Mouse (Mus musculus): ENCODE measurements around the gene Tmem45a2.
"Not testable (repeated sequence)": the region's sequence is repeated elsewhere in the genome, so short reads cannot be mapped to it uniquely, and the experiment has no call there.

The Tmem45a2 gene

DNA sequence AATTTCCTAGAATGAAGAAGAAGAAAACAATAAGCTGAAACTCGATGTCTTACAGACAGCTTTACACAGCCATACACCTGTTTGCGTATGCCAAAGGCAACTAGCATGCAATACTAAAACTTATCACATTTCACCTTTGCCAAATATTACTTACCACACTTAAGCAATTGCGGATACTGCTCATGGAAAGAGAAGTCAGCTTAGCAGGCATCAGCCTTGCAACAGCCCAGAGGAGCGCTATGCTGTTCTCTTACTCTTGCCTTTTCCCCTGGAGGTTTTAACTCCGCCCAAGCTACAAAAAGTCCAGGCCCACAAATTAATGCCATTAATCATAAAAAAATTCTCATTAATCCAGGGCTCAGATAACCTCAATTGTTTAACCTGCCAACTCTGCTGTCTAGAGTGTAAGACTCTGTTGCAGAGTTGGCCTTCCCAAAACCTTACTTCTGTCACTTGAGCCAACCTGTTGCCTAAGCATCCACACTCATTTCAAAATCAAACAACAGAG is at the start of gene Tmem45a2:
Gene Tmem45a2, minus strand, starts transcription at position 241 of the 508 bp plus-strand sequence.
- no peak for DNase-seq (ENCODE audit: low spot score in 2 of 2)

DNA sequence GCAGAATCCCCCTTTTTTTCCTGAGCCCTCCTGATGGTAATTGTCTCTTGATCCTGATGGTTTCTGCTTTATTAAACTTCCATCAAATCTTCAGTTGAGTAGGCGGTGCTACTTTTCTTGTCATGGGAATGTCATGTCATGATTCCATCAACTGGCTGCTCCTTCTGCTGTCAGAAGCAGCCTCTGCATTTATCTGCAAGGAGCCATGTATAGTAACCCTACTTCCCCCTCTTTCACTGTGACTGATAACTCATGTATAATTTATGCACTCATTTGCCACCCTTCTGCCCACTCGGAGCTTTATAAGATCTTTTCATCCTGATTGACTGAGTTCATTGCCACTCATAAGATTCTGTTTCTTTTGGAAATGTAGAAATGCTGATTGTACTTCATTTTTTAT is 46.4 kb upstream of the Tmem45a2 start:
- no peak for DNase-seq (ENCODE audit: low spot score in 2 of 2)

DNA sequence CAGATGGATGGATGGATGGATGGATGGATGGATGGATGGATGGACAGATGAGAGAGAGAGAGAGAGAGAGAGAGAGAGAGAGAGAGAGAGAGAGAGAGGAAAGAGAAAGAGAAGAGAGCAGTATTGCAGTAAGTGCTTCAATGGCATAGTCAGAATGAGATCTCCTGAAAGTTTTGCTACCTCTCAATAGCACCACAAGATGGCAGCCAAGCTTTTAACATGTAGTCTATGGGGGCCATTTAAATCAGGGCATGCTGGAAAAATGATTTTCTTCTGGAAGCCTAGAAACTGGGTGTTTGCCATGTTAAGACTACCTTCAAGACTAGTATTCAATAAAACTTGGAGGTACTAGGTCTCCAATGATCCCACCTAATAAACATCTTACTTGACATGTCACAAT is 44.9 kb upstream of the Tmem45a2 start:
- DNase-seq (ENCODE audit: low spot score in 2 of 2) = no peak

DNA sequence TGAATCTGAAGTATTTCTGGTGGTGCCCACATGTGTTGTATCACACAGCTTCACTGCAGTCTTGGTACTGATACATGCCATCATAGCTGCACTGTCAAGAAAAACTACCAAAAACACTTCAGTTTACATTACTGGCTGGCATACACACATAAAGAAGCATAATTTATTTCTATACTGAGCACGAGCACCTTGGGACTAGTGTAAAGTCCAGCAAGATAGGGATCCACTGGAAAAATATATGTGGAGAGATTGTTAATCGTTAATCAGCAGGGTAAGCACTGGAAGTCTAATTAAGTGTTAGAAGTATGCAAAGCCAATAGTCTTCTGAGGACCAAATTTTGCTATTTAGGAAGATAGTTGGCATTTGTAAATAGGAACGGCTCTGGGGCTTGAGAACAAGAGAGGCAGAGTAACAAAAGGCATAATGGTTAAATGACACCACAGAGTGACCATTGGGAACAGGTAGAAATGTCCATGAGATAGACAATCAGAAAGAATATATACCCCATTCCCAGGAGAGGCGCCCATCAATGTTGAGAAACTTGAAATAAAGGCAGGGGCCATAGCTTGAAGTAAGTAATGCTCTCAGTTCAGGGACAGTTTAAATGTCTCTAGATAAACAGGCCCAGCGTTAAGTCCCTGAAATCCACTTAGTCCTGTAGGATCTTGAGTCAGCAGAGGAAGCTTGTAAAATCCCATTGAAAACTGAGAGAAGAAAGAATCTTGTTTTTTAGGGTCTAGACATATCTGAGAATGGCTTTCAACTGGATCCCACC is 35.2 kb upstream of the Tmem45a2 start:
- no peak for DNase-seq (ENCODE audit: low spot score in 2 of 2)

DNA sequence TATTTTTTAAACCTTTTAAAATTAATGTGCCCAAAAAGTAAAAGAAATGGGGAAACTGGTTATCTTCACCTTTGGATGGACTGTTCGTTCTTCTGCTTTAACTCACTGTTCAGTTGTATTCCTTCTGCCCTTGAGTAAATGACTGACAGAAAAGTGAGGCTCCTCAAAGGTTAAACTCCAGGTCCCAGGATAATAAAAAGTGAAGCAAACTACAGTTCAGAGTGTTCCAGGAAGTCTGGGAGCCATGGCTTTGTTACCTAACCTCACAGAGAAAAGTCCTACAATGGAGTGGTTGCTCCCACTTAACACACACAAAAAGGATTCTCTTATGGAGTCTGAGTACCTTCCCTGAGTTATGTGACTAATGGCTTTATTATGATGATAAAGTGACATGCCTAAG is 30.0 kb upstream of the Tmem45a2 start:
- DNase-seq (ENCODE audit: low spot score in 2 of 2) = no peak

DNA sequence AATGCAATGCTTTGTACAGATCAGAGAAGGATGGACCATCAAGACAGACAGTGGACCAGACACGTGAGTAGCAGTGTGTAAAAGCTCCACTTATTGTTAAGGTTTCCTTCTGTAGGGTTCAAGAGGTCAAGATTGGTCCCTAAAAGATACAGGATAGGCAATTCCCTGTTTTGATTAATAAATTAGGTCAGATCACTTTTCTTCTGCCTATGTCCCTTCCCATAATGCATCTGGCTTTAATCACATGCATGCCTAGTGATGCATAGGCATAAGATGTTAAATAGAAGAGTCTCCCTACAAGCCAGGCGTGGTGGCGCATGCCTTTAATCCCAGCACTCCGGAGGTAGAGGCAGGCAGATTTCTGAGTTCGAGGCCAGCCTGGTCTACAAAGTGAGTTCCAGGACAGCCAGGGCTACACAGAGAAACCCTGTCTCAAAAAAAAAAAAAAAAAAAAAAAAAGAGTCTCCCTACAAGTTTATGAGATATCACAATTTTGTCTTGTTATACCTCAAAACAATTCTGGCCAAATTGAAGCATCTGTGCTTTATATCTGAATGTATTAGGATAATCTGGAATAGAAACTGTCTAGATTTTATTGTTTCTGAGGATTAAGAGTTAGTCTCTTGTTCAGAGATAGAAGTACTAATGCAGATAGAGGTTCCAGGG is 28.5 kb upstream of the Tmem45a2 start:
- no peak for DNase-seq (ENCODE audit: low spot score in 2 of 2)

DNA sequence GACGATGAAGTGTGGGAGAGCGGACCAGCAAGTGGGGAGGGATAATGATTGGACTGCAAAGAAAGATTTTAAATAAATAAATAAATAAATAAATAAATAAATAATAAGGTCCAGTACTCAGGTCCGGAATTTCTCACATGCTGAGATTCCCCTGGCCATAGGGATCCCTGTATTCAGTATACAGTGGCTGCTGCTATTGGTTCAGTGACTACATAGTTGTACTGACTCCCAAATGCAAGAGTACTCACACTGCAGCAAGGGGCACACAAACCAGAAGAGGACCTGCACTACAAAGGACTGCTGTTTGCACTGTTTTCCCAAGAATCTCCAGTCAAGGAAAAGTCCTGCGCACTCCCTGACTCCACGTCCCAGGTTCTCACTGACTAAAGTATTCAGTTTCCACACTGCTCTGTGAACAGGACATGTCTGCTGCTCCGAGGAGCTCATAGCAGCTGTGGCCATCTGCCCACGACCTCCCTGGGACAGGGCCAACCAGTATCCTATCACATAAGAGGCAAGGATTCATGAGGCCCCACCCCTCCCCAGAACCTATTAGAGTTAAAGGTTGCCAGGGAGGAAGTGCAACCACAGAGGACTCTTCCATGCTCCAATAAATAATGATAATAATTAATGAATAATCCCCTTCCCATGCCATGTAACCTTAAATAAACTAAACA is 27.4 kb upstream of the Tmem45a2 start:
- no peak for DNase-seq (ENCODE audit: low spot score in 2 of 2)

DNA sequence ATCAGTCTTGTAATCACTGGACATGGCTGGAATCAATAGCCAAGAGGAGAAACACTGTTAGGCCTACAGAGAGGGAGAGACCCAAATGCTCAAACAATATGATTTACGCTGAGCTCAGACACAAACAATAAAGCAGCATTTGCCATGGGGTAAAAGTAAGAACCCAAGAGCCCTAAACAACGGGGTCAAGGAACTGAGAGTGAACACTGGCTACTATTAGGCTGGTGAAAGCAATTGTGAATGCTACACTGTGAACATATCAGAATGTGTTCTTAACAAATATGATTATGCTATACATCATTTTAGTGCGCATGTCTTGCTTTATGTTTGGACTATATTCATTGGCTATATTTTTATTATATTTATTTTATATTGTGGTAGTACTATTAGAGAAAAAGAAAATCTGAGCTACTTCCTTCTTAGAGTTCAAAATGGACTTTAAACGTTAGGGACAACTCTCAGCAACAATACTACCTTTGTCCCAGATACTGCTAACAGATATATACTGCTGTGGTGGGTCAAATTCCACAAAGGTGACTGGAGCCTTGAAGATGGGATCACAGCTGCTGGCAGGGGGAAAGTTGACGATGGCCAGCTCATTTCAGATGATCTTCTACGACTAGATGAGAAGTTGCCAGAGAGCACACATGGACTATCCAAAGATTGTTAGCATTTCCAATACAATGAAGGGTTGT is 21.9 kb upstream of the Tmem45a2 start:
- DNase-seq (ENCODE audit: low spot score in 2 of 2) = no peak

DNA sequence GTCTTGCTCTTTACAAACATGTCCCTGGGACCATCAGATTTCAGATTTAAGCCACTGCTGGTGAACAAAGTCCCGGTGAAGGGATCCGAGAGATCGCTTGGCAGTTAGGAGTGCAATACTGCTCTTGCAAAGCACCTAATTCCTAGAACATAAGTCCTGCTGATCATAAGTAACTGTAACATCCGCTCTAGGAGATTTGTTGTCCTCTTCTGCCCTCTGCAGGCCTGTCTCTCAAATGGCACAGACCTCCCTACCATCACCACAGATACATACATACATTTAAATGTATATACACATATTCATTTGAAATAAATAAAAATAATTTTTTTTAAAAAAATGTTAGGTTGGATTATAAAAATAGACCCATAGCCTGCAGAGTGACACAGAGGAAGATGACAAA is 21.3 kb upstream of the Tmem45a2 start:
- peak; percentile 26 to 48 for DNase-seq (ENCODE audit: low spot score in 2 of 2)

DNA sequence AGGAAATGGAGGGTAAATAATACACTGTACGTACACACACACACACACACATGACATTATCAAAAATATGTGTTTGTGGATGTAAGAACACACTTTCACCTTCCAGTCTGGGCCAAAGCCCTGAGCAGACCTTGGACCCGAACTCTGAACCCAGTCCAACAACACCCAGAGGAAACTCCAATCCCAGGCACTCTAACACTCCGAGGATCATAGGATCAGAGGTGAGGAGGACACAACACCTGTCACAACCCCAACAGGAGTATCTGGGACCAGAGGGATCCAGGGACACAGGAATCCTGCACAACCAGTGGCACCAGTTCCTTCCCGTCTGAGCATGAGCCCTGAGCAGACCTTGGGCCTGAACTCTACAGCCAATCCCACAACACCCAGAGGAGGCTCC is 8.4 kb upstream of the Tmem45a2 start:
- no peak for DNase-seq (ENCODE audit: low spot score in 2 of 2)

DNA sequence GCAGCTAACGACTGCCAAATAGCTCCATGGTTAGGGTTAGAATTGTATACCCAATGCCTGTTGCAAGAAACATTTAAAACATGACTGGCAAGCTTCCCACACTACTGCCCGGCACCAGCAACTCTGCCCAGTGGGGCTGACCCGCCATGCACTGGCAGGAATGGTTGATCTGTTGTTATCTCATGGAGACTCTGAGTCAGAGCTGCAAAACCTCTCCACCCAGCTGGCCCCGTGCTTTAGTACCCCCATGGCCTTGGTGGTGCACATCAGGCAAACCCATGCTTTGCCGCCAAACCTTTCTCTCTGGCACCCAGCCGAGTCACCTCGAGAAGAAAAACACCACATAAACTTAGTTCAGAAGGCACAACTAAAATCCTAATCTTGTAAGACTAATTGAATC is 4.8 kb upstream of the Tmem45a2 start:
- DNase-seq (ENCODE audit: low spot score in 2 of 2) = no peak

DNA sequence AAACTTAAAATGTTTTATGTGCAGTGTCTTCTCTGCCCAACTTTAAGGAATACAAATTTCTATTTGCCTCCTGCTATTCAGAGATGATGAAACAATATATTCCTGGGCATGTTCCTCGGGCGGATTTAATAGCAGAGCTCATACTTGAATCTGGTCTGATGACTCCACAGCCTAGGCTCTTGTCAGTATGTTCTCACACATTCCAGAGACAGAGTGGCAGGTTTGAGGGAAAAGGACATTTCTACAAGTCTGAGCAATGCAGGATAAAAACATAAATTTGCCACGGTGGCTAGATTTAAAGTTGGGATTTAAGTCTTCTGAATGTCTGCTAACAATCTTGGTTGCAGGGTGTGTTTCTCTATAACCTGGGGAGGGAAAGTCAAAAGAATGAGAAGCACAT is 9.1 kb downstream of the Tmem45a2 start:
- no peak for DNase-seq (ENCODE audit: low spot score in 2 of 2)

DNA sequence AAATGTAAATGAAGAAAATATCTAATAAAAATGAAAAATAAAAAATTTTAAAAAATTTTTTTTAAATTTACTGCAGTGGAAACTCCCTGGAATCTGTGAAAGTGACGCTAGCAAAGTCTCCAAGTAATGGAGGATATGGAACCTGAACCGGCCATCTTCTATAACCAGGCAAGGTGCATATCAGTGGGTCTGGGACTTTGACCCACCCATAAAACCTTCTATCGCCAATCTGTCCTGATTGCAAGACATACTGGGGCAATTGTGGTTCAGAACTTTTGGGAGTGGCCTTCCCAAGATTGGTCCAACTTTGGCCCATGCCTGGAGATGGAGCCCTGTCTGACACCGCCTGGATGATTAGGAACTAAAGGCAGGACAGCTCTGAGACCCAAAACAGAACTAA is 14.2 kb downstream of the Tmem45a2 start:
- no peak for DNase-seq (ENCODE audit: low spot score in 2 of 2)

DNA sequence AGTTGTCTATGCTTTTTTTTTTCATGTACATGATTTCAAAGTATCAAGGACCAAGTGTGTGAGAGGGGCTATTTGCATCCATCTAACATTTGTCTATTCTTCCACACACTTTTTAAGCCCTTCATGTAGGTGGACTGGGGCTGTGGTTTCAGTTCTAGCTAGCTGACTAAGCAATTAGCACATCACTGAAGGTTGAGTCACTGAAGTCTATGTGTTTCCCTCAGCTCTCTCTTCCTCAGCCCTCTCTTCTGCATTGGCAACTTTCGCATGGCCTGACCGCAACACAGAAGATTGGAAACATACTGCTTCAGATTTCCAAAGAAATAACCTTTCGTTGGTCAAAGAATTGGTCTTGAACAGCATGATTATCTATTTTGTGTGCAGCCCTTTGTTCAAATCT is 21.2 kb downstream of the Tmem45a2 start:
- DNase-seq (ENCODE audit: low spot score in 2 of 2) = no peak

DNA sequence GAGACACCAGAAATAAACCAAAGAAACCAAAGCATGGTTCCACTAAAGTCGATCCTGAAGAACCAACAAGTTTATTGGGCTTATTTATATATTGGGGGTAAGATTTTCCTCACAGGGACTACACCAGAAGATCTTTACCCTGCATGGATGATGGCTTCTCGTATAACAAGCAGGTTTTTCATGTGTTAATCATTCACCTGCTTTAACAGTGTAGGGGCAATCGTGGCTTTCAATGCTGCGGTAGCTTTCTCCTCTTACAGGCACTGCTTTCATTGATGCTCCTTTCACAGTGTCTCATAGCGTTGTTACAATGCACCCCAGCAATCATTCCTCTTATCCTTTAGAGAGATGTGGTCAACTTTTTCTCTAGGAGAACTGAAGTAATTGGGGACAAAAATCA is 32.6 kb downstream of the Tmem45a2 start:
- DNase-seq (ENCODE audit: low spot score in 2 of 2) = no peak

DNA sequence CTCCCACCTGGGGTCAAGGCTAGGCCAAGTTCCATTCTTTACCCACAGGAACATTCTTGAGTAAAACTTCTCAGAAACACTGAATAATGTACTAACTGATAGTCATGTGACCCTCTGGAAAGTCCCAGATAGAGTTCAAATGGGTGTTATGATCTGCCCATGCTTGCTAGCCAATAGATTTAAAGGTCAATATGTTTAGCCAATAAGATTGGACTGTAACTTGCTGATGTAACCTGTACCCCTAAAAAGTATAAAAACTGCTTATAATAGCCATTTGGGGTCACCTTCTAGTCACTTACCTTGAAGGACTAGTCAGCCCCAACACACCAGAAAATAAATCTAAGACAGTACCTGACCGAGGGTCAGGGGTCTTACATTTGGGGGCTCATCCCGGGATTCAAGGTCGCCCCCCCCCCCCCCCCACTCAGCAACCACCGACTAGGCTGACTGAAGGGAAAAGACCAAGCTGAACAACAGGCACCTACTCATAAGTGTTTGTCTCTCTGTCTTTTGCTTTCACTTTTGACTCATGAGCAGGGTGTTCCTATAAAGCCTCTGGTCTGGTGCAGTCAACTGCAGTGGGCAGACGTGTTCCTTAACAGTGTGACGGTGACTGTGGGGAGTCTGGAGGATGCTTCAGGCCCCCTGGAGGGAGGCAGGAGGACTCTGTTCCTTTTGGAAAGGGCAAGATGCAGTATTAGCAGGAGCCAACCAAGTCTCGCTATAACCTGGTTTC is 40.9 kb downstream of the Tmem45a2 start:
- DNase-seq (ENCODE audit: low spot score in 2 of 2) = no peak

DNA sequence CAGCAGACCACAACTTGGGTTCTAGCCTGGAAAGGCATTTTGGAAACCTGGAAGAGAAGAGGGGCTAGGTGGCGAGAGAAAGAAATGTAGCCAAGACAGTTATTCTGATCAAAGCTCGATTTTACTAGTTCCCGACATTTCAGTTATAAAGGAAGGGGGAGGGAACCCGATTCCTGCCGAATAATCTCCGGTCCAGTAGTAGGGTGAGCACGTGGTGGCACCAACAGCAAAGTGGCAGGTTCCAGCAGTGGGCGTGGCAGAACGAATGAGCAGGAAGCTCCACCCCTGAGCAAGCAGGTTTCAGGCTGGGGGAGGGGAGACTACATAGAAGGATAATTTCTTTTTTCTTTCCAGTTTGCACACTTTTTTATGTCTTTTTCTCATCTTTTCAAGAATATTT is 72.9 kb downstream of the Tmem45a2 start:
- DNase-seq (ENCODE audit: low spot score in 2 of 2) = not testable (repeated sequence)

Data from frontal cortex, postnatal 14 days (tissue).